Mouse (Mus musculus) cerebral cortex, adult 2 months (tissue): ENCODE measurements around the gene Lgr6.

Experiments used
- WGBS: fragments of 180-500 bp; shearing (Covaris S2); methylation state at CpG from one replicate; pipeline ENCODE4 v1.1.7; 2018; 5-methylcytosine and 5-hydroxymethylcytosine counted together

Gene Lgr6

DNA sequence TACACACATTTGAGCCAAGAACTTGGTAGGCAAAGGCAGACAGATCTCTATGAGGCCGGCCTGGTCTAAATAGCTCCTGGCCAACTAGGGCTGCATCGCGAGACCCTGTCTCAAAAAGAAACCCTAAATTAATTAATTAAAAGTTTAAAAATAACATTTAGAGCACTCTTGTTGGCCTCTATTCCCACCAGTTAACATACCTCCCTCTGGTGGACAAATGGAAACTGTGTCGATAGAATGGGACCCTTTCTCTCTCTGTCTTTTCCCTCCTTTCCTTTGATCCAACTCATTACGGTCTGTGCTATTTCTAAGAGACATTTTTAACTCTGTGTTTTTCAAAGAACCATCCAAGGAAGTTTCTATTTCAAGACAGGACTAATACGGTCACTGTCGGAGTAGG lies 144.4 kb downstream of the Lgr6 start:
- WGBS: 43% methylated on average over 7 of the region's 7 CpGs

- 0% methylated on average over 39 of the region's 39 CpGs for WGBS
Measured at GRCm38 (mm10) chr1:134955637-134956176, 149.4 kb downstream of the Lgr6 start, which contains the start of gene Ppp1r12b. Ppp1r12b (minus strand) TSS chr1:134955942.

- WGBS: 3% methylated on average over 16 of the region's 16 CpGs
Measured at GRCm38 (mm10) chr1:134955050-134955636, 149.9 kb downstream of the Lgr6 start.

GRCm38 (mm10) chr1:134949946-134950345 lies 155.1 kb downstream of the Lgr6 start:
- WGBS: 71% methylated on average over 3 of the region's 3 CpGs

DNA sequence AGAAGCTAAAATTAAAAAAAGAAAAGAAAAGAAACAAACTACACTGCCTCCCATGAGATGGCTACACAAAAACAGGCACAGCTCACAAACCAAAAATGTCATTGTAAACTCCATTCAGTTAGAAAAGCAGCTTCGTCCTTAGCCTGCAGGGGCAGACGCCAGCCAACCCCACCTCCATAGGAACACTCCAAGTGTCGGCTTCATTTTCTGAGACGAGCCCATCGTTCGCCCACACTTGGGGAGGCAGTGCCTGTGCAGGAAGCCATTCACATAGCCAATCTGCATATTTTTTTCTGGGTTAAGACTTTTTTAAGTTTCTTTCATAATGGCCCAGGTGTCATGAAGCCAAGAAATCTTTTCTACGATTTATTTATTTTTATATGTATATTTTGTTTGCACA lies 157.5 kb downstream of the Lgr6 start:
- 47% methylated on average over 7 of the region's 7 CpGs for WGBS

DNA sequence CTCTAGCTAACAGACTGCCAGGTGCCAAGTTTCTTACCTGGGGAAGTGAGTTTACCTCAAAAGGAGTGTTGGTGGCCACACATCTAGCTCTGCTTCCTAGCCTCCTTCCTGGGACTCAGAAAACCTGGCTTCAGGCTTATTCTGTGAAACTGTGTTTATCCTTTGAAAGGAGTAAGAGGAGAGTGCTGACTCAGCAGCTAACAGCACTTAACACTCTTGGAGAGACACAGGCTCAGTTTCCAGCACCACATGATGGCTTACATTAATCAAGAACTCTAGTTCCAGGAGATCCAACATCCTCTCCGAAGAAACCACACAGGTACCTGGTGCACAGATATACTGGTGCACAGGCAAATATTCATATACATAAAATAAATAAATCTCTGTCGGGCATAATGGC lies 162.2 kb downstream of the Lgr6 start:
- 91% methylated on average over 2 of the region's 2 CpGs for WGBS

- 72% methylated on average over 4 of the region's 4 CpGs for WGBS
Measured at GRCm38 (mm10) chr1:134940863-134941262, 164.2 kb downstream of the Lgr6 start.

DNA sequence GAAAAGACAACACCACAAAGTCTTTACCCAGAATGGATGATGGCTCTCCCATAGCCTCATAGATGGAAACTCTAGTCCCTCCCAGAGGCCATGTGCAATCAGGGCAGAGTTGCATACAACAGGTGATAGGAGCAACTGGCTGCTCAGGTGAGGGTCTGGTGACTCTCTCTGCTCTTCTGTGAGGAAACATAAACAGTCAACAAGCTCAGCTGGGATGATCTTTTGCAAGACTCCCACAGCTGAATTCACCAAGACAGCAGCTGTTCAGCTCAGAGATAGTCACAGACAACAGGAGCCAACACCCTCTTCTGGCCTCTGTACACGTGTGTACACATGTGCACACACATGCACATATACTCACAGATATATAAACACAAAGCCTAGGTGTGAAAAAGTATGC lies 166.8 kb downstream of the Lgr6 start:
- WGBS: 86% methylated on average over 1 of the region's 1 CpGs

DNA sequence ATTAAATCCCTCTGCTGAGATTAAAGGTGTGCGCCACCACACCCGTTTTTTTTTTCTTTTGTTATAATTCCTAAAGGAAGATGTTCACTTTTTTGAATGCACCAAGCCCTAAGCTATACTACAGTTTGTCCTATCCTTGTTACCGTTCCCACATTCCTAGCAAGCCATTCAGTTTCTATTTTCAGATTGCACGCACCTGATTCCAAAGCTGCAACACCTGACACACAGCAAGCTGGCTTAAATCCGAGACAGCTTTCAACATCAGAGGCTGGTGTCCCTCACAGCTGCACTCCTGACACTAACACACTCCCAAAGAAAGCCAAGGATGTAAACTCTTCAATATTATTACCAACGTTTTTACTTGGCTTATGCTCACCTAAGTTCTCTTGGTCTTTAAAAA lies 168.7 kb downstream of the Lgr6 start:
- WGBS: 85% methylated on average over 6 of the region's 6 CpGs
